Mouse (Mus musculus) embryonic facial prominence, embryonic 15.5 days (tissue): ENCODE measurements at regions not wholly inside any gene's neighbourhood (a gene's known extent, or its start where the extent isn't known, plus 50 kb on each side); places are given as distances from the start of the nearest gene placed in this dataset.

Source experiments
- ATAC-seq: fragments of 200-750 bp; cut with Nextera tagmentation; 2 replicates; pipeline ENCODE4 v1.8.0; 2017; ENCODE audit warnings: low read depth, moderate TSS enrichment; ENCODE audit not compliant: insufficient number of reproducible peaks, low FRiP score, low TSS enrichment
- H3K27ac ChIP-seq: fragments of 300-500 bp; sonication (generic); replicated peaks from 2 replicates; pipeline ENCODE4 v1.5.1; 2015; ENCODE audit warnings: mild to moderate bottlenecking, inconsistent platforms
- H3K27me3 ChIP-seq: fragments of 300-500 bp; sonication (generic); 2 replicates; pipeline ENCODE4 v1.6.1; 2015; ENCODE audit warnings: inconsistent platforms
- H3K36me3 ChIP-seq: fragments of 300-500 bp; sonication (generic); 2 replicates; pipeline ENCODE4 v1.6.1; 2015; ENCODE audit warnings: mild to moderate bottlenecking, inconsistent platforms
- H3K4me1 ChIP-seq: fragments of 300-500 bp; sonication (generic); 2 replicates; pipeline ENCODE4 v1.6.1; 2015; ENCODE audit warnings: inconsistent platforms
- H3K4me2 ChIP-seq: fragments of 300-500 bp; sonication (generic); replicated peaks from 2 replicates; pipeline ENCODE4 v1.6.1; 2015; ENCODE audit warnings: mild to moderate bottlenecking, inconsistent platforms
- H3K4me3 ChIP-seq: fragments of 300-500 bp; sonication (generic); replicated peaks from 2 replicates; pipeline ENCODE4 v1.5.1; 2015; ENCODE audit warnings: mild to moderate bottlenecking, inconsistent platforms
- H3K9ac ChIP-seq: fragments of 300-500 bp; sonication (generic); 2 replicates; pipeline ENCODE4 v1.6.1; 2015; ENCODE audit warnings: inconsistent platforms
- H3K9me3 ChIP-seq: fragments of 300-500 bp; sonication (generic); replicated peaks from 2 replicates; pipeline ENCODE4 v1.6.1; 2016; ENCODE audit warnings: inconsistent platforms
- WGBS: fragments of 180-500 bp; shearing (Covaris S2); methylation state at CpG from one replicate; pipeline ENCODE4 v1.1.7; 2015; 5-methylcytosine and 5-hydroxymethylcytosine counted together

GRCm38 (mm10) chr11:25262906-25263305 lies 947.7 kb downstream of the 5730522E02Rik start:
- no peak overlapping the region for H3K4me2 ChIP-seq
- no peak overlapping the region for H3K9ac ChIP-seq
- 35% methylated on average over 4 of the region's 4 CpGs for WGBS
- ATAC-seq, result no peak
- H3K27me3 ChIP-seq, result no peaks in the 10 kb centered on the region
- H3K27ac ChIP-seq, result no peak overlapping the region
- H3K9me3 ChIP-seq, result no peaks in the 10 kb centered on the region
- H3K4me1 ChIP-seq, result no peaks in the 10 kb centered on the region
- H3K4me3 ChIP-seq, result no peak overlapping the region
- H3K36me3 ChIP-seq, result no peaks in the 10 kb centered on the region

- H3K9ac ChIP-seq, result no peak overlapping the region
Observed at GRCm38 (mm10) chr11:25259691-25260090, 950.9 kb downstream of the 5730522E02Rik start.

GRCm38 (mm10) chr11:25233360-25233890 lies 977.1 kb downstream of the 5730522E02Rik start:
- no peaks in the 10 kb centered on the region for H3K36me3 ChIP-seq
- no peak overlapping the region for H3K4me2 ChIP-seq
- ATAC-seq, result no peak
- no peak overlapping the region for H3K4me3 ChIP-seq
- no peak overlapping the region for H3K27ac ChIP-seq
- 62% methylated on average over 4 of the region's 4 CpGs for WGBS
- no peaks in the 10 kb centered on the region for H3K27me3 ChIP-seq
- H3K4me1 ChIP-seq, result no peaks in the 10 kb centered on the region
- H3K9ac ChIP-seq, result no peak overlapping the region
- no peaks in the 10 kb centered on the region for H3K9me3 ChIP-seq

More at GRCm38 (mm10) chr11:25259691-25260090, 950.9 kb downstream of the 5730522E02Rik start:
- no peaks in the 10 kb centered on the region for H3K36me3 ChIP-seq
- H3K9me3 ChIP-seq, result no peaks in the 10 kb centered on the region
- no peaks in the 10 kb centered on the region for H3K27me3 ChIP-seq
- no peak overlapping the region for H3K4me3 ChIP-seq
- ATAC-seq, result no peak
- 90% methylated on average over 1 of the region's 1 CpGs for WGBS
- no peaks in the 10 kb centered on the region for H3K4me1 ChIP-seq
- no peak overlapping the region for H3K27ac ChIP-seq
- no peak overlapping the region for H3K4me2 ChIP-seq
